Mouse (Mus musculus) limb, embryonic 15.5 days (tissue): ENCODE measurements around the gene Gbp7. TPM values are rescaled to one million over a fixed set of nuclear protein-coding genes. Genes with fewer than 3 reads are reported as not detected.
A peak's percentile ranks its signal among the peaks of the same experiment; 100 is the strongest.

Experiments used
- ATAC-seq: fragments of 200-750 bp; cut with Nextera tagmentation; 2 replicates; pipeline ENCODE4 v1.8.0; 2017; ENCODE audit warnings: low read depth, moderate TSS enrichment; ENCODE audit not compliant: insufficient number of reproducible peaks, low FRiP score, low TSS enrichment
- H3K27ac ChIP-seq: fragments of 300-500 bp; sonication (generic); 2 replicates; pipeline ENCODE4 v1.5.1; 2015; ENCODE audit warnings: moderate library complexity, mild to moderate bottlenecking, inconsistent platforms
- H3K27me3 ChIP-seq: fragments of 300-500 bp; sonication (generic); 2 replicates; pipeline ENCODE4 v1.6.1; 2015; ENCODE audit warnings: inconsistent platforms
- H3K36me3 ChIP-seq: fragments of 300-500 bp; sonication (generic); 2 replicates; pipeline ENCODE4 v1.6.1; 2015; ENCODE audit warnings: inconsistent platforms
- H3K4me1 ChIP-seq: fragments of 300-500 bp; sonication (generic); 2 replicates; pipeline ENCODE4 v1.6.1; 2015; ENCODE audit warnings: inconsistent platforms
- H3K4me2 ChIP-seq: fragments of 300-500 bp; sonication (generic); 2 replicates; pipeline ENCODE4 v1.6.1; 2015; ENCODE audit warnings: mild to moderate bottlenecking, inconsistent platforms
- H3K4me3 ChIP-seq: fragments of 300-500 bp; sonication (generic); 2 replicates; pipeline ENCODE4 v1.5.1; 2015; ENCODE audit warnings: mild to moderate bottlenecking, inconsistent platforms
- H3K9ac ChIP-seq: fragments of 300-500 bp; sonication (generic); 2 replicates; pipeline ENCODE4 v1.6.1; 2015; ENCODE audit warnings: inconsistent platforms
- H3K9me3 ChIP-seq: fragments of 300-500 bp; sonication (generic); 2 replicates; pipeline ENCODE4 v1.6.1; 2016; ENCODE audit warnings: inconsistent platforms
- WGBS: fragments of 180-500 bp; shearing (Covaris S2); methylation state at CpG from one replicate; pipeline ENCODE4 v1.1.7; 2015; 5-methylcytosine and 5-hydroxymethylcytosine counted together
- polyA plus RNA-seq: library from polyadenylated mRNA; unstranded; fragments of >200 nt; fragmentation: Nextera tagmentation; extraction: Ambion mirVana; gene quantifications from 2 replicates; pipeline ENCODE4 v1.2.1, GENCODE M21; 2015

Gbp7 gene
- 3.1 and 3.5 TPM in 2 replicates for polyA plus RNA-seq

DNA sequence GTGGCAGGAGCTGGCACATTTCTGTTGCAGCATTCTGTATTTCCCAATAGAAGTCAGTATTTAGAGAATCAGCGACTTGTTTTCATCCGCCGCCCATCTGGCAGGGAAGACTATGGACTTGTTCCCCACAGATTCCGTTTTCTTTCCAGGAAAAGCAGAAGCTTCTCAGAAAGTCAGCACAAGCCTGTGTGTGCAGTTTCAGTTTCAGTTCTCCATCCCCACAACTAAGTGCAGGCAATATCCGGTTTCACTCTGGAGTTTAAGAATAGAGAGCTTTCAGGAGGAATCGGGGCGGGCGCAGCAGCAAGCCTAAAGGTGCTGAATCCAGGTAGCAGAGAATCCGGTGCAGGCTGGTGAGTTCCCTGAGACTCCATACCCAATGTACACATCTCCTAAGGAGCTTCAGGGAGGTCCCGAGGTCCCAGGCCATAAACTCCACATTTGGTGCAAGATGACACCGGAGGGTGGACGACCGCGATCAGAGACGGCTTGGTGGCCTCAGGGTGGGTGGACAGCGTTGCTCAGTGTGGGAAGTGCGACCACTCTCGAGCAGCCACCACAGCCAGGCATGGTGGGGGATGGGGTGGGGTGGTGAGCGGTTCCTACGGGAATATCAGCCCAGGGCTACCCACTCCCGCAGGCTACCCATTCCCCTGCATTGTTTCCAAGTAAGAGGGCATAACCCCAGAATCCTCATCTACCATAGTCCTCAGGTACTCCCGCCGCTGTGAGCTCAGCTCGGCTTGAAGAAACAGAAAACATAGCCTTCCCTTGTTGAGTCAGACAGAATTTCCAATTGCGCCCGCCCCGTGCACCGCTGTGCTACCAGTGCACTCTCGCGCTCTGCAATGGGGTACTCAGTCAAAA is at the start of gene Gbp7:
Gbp7 (plus strand) TSS at position 256 of the 867 bp plus-strand sequence.
- H3K27ac ChIP-seq = no peak within 1 kb of the TSS
- peak; percentile 72 for ATAC-seq
- H3K27me3 ChIP-seq = no peaks in the 10 kb centered on the region; the same call in 1 of the 2 replicates
- no peaks in the 10 kb centered on the region for H3K4me1 ChIP-seq
- 1% methylated on average over 30 of the region's 30 CpGs for WGBS
- H3K36me3 ChIP-seq = no peaks in the 10 kb centered on the region
- H3K9ac ChIP-seq = peak within 1 kb of the TSS; percentile 21
- H3K4me3 ChIP-seq = peak within 1 kb of the TSS; percentile 58
- no peaks in the 10 kb centered on the region for H3K9me3 ChIP-seq
- peak within 1 kb of the TSS; percentile 88 for H3K4me2 ChIP-seq

DNA sequence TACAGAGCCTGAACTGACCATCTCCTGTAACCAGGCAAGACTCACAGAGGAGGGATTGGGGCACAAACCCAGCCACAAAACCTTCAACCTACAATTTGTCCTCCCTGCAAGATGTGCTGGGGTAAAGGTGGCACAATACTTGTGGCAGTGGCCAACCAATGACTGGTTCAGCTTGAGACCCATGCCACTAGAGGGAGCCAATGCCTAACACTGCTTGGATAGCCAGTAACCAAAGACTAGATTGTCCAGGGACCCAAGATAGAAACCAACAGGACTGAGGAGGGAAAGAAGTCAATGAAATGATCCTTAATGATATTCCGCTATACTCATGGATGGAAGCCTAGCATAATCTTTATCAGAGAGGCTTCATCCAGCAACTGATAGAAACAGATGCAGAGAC is 39.7 kb upstream of the Gbp7 start:
- no peak overlapping the region for H3K27ac ChIP-seq
- H3K36me3 ChIP-seq = no peaks in the 10 kb centered on the region
- 71% methylated on average over 1 of the region's 1 CpGs for WGBS
- no peak overlapping the region for H3K4me3 ChIP-seq
- 0 out of 2 replicates have a peak, but pooled peaks cover 4% of the 10 kb centered on the region for H3K27me3 ChIP-seq
- no peaks in the 10 kb centered on the region for H3K9me3 ChIP-seq
- no peak overlapping the region for H3K9ac ChIP-seq
- no peak overlapping the region for H3K4me2 ChIP-seq
- H3K4me1 ChIP-seq = no peaks in the 10 kb centered on the region
- ATAC-seq = no peak

DNA sequence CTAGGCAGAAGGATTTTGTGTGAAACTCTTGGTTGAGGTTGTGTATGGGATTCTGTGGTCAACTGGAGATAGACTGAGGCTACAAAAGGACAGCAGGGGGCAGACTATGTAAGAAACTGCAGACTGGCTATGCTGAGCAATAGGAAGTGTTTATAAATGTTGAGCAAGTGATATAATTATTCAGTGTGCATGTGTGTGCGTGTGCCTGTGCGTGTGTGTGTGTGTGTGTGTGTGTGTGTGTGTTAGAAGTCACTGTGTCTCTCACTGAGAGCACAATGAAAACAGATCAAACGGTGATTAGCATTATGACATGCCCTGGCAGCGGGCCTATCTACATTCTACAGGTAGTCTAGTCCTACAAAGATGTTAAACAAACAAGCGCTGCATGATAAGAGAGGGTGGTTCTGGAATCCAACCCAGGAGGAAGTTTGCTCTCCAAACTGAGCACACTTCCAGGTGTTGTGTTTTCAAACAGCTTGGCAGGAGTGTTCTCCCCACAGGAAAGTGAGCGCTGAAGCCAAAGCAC is 36.5 kb upstream of the Gbp7 start, which contains the start of gene Gbp5:
Gbp5 (plus strand) TSS at position 443 of the 526 bp plus-strand sequence.
- no peaks in the 10 kb centered on the region for H3K36me3 ChIP-seq
- 0 out of 2 replicates have a peak, but pooled peaks cover 4% of the 10 kb centered on the region for H3K27me3 ChIP-seq
- 73% methylated on average over 6 of the region's 6 CpGs for WGBS
- no peaks in the 10 kb centered on the region for H3K4me1 ChIP-seq
- no peak for ATAC-seq
- H3K4me2 ChIP-seq = no peak within 1 kb of the TSS
- no peak within 1 kb of the TSS for H3K4me3 ChIP-seq
- no peaks in the 10 kb centered on the region for H3K9me3 ChIP-seq
- no peak within 1 kb of the TSS for H3K9ac ChIP-seq
- H3K27ac ChIP-seq = no peak within 1 kb of the TSS

DNA sequence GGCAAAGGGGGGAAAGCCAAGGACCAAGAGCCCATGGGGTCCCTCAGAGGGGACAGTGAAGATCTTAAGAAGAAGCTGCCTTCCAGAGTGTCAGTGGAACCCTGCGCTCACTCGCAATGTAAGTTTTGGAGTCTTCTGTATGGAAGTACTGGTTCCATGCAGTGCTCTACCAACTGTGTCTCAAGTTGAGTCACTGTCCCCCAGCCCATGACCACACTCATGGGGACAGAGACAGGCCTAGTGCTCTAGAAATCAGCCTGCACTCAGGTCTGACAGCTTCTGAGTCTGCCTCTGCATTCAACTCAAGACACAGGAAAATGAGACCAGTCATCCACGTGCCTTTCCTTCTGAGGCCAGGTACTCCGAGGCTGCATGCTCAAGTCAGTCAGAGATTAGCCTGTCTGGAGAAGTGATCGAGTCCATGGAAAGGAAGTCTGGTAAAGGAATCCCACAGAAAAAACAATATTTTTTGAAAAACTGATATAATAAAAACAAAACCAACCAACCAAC is 34.9 kb upstream of the Gbp7 start:
- no peak overlapping the region for H3K9ac ChIP-seq
- no peaks in the 10 kb centered on the region for H3K9me3 ChIP-seq
- no peak for ATAC-seq
- H3K4me2 ChIP-seq = no peak overlapping the region
- H3K36me3 ChIP-seq = no peaks in the 10 kb centered on the region
- no peak overlapping the region for H3K27ac ChIP-seq
- WGBS = 89% methylated on average over 5 of the region's 5 CpGs
- H3K4me3 ChIP-seq = no peak overlapping the region
- H3K4me1 ChIP-seq = no peaks in the 10 kb centered on the region
- H3K27me3 ChIP-seq = 0 out of 2 replicates have a peak, but pooled peaks cover 4% of the 10 kb centered on the region

DNA sequence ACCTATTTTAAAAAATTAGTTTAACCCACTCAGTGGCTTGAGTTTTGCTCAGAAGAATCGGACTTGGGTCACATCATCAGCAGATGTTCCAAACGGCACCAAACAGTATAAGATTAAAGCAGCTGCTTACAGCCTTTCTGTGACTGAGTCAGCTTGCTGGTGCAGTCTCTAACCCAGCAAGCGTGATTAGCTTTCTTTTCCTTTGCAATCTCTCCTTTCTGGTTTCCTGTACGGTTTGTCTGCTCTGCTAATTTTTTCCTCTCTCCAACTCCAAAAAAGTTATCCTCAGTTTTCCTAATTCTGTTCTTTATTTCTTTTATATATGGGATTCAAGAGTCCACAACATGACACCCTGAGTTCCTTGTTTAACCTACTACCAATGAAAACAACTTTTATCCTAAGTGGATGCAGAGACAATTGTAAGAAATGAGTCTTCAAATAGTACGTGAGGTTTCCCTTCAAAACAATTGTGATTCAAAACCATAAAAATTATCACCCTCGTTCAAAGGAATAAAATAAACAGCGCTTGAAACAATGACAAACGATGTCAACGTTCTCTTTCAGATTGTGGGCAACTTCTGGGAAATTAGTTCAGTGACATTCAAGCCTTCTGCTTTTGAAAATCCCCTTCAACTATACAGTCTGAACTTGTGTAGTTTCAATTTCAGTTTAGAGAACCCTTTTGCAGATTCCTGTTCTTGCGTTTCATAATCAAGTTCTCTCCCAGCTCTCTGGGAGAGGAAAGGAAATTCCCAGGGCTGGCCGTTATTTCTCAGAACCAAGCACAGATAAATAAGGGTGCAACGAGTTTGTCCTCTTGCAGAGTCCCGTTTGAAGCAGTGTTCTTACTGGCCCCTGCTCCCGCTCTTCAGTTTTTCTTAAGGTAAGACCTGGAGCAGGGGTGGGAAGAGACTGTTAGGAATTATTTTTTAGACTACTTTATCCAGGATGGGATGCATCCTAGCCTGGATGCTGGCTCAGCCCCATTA is 33.7 kb upstream of the Gbp7 start:
- Histone ChIP-seq H3K27ac (no peak overlapping the region), H3K27me3 (no peaks in the 10 kb centered on the region), H3K4me2 (no peak overlapping the region), H3K36me3 (no peaks in the 10 kb centered on the region), H3K9me3 (no peaks in the 10 kb centered on the region), H3K4me1 (no peaks in the 10 kb centered on the region), H3K4me3 (no peak overlapping the region), H3K9ac (no peak overlapping the region)
- ATAC-seq = no peak
- WGBS = 52% methylated on average over 14 of the region's 14 CpGs

DNA sequence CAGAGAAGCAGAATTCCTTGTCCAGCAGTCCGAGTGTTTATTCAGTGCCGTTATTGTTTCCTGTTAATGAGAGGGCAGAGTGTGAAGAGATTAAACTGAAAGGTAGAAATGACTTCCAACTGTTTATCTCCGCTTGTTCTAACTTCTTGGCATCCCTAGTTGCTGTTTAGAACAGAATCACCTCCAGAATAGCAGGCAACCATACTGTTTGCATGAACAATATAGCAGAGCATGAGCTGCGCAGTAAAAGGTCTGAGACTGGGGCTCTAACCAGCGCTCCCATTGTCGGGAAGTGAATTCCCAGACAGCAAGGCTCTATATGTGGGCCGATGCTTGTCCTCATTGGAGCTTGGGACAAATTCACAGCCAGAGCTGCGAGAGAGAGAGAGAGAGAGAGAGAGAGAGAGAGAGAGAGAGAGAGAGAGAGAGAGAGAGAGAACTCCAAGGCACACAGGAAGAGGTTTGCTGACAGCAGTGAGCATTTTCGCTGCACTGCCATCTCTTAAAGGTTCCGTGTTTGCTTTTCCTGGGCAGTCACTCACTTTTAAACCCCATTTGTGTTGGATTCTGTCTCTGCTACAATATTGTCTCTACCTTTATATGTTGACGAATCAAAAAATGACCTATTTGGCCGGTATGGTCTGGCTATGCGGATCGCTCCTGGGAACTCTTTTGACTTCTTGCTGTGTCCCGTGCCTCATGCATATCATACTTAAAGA is 32.9 kb upstream of the Gbp7 start:
- Histone ChIP-seq H3K4me1 (no peaks in the 10 kb centered on the region), H3K9me3 (no peaks in the 10 kb centered on the region), H3K27me3 (no peaks in the 10 kb centered on the region), H3K27ac (no peak overlapping the region), H3K4me2 (no peak overlapping the region), H3K9ac (no peak overlapping the region), H3K36me3 (no peaks in the 10 kb centered on the region), H3K4me3 (no peak overlapping the region)
- 62% methylated on average over 15 of the region's 15 CpGs for WGBS
- ATAC-seq = no peak

DNA sequence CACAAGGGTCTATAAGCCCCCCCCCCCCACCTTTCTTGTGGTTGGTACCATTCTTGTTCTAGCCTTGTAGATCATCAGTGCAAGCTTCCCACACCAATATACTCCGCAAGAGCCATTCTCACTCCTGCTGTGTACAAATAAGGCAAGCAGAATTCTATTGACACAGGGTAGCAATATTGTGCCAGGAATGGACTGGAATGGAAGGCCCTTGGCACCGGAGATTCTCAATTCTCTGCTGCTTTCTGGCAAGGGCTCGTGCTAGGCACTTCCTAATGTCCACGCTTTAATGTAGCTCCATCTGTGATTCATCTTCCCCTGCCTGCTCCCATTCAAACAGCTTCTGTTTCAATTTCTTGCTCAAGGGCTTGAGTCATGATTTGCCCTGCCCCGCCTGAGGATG is 31.2 kb upstream of the Gbp7 start:
- Histone ChIP-seq H3K36me3 (no peaks in the 10 kb centered on the region), H3K9me3 (no peaks in the 10 kb centered on the region), H3K27ac (no peak overlapping the region), H3K27me3 (no peaks in the 10 kb centered on the region), H3K4me1 (no peaks in the 10 kb centered on the region), H3K4me2 (no peak overlapping the region), H3K4me3 (no peak overlapping the region), H3K9ac (no peak overlapping the region)
- no peak for ATAC-seq
- WGBS = 75% methylated on average over 5 of the region's 5 CpGs

DNA sequence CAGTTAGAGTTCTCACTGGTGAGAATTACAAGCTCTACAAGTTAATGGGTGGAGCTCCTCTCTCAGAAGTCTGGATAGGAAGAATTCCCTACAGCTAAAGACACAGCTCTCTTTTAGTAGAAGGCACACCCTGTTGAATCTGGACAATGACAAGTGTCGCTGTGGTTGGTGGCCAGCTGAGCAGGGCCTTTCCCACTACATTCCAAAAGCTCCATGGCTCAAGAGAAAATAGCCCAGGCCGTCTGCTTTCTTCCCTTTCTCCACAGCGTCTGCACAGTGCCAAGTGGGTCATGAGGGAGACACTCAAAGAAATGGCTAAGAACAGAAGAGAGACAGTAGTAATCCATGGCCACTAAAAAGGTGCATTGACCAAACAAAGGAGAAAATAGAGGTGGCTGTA is 2.0 kb upstream of the Gbp7 start:
- H3K27ac ChIP-seq = no peak overlapping the region
- H3K36me3 ChIP-seq = no peaks in the 10 kb centered on the region
- 82% methylated on average over 3 of the region's 3 CpGs for WGBS
- no peaks in the 10 kb centered on the region for H3K9me3 ChIP-seq
- H3K4me3 ChIP-seq = no peak overlapping the region
- no peaks in the 10 kb centered on the region; the same call in 1 of the 2 replicates for H3K27me3 ChIP-seq
- H3K4me2 ChIP-seq = no peak overlapping the region
- H3K9ac ChIP-seq = no peak overlapping the region
- H3K4me1 ChIP-seq = no peaks in the 10 kb centered on the region
- no peak for ATAC-seq

DNA sequence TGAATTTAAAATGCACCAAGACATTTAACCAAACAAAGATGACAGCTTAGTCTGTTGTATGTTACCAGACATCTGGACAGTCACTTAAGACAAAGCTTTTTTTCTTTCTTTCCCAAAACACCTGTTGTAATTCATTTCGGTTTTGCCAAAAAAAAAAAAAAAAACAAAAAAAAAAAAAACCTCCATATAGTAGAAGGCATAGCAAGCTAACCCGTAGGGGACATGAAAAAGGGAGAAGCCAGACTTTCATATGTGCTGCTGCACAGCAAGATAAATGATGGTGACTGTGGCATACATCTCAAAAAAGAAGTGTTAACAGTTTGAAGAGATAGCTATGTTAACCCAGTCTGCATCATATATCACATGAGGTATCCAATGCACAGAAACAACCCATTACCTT is 545 bp upstream of the Gbp7 start:
- Histone ChIP-seq H3K4me2 (peak overlapping the region; percentile 88), H3K9ac (no peak overlapping the region), H3K4me1 (no peaks in the 10 kb centered on the region), H3K36me3 (no peaks in the 10 kb centered on the region), H3K27ac (no peak overlapping the region), H3K27me3 (no peaks in the 10 kb centered on the region; the same call in 1 of the 2 replicates), H3K4me3 (peak overlapping the region; percentile 58), H3K9me3 (no peaks in the 10 kb centered on the region)
- ATAC-seq = no peak
- WGBS = 45% methylated on average over 2 of the region's 2 CpGs

DNA sequence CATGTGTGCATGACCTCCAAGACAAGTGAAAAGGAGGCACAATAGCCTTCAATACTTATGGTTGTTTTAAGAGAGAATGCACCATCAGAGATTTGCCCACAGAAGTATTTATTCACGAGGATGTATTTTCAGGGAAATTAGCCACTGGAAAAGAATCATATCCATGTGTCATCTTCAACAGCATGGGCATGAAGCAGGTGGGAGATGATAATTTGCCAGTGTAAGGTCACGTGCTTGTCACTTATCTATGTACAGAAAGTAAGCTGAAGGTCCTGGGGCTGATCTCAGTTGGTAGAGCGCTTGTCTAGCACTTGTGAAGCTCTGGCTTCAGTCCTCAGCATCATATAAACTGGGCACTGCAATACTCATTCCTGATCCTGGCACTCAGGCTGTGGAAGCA is 1.5 kb downstream of the Gbp7 start:
- 95% methylated on average over 3 of the region's 3 CpGs for WGBS
- H3K4me1 ChIP-seq = no peaks in the 10 kb centered on the region
- H3K27me3 ChIP-seq = no peaks in the 10 kb centered on the region; the same call in 1 of the 2 replicates
- H3K9ac ChIP-seq = no peak overlapping the region
- ATAC-seq = no peak
- no peaks in the 10 kb centered on the region for H3K9me3 ChIP-seq
- H3K27ac ChIP-seq = no peak overlapping the region
- H3K36me3 ChIP-seq = no peaks in the 10 kb centered on the region
- no peak overlapping the region for H3K4me2 ChIP-seq
- no peak overlapping the region for H3K4me3 ChIP-seq

DNA sequence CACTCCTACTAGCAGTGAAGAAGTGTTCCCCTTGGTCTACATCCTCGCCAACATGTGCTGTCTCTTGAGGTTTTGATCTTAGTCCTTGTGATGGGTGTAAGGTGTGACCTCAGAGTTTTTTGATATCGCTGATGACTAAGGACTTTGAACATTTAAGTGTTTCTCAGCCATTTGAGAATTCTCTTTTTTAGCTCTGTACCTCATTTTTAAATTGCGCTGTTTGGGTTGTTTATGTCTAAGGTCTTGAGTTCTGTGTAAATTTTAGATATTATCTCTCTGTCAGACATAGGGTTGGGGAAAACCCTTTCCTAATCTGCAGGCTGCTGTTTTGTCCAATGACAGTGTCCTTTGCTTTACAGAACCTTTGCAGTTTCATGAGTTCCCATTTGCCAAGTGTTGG is 3.0 kb downstream of the Gbp7 start:
- Histone ChIP-seq H3K4me2 (no peak overlapping the region), H3K9ac (no peak overlapping the region), H3K27me3 (no peaks in the 10 kb centered on the region; the same call in 1 of the 2 replicates), H3K27ac (no peak overlapping the region), H3K4me3 (no peak overlapping the region), H3K36me3 (no peaks in the 10 kb centered on the region), H3K4me1 (no peaks in the 10 kb centered on the region), H3K9me3 (no peaks in the 10 kb centered on the region)
- 89% methylated on average over 3 of the region's 3 CpGs for WGBS
- ATAC-seq = no peak
